Comparison of ENCODE assay signal across 8 mouse cellular contexts in the genomic region with DNA sequence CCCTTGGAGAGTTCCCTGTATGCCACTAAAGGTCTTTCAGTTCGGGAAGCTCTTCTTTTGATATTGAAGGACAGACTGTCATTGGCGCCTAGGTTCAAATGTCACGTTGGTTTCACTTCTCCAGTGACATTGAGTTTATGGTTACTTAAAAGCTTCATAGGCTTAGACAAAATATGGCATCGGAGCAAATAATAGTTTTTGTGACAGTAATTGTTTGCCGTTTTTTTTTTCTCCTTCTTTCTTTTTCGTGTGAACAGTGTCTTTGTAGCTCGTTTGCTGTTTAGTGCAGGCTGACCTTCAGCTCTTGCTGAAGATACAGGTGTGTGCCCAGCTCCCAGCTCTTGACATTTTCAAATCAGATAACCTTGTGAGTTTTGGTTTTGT. TPM values are rescaled to one million over a fixed set of nuclear protein-coding genes. Genes with fewer than 3 reads are reported as not detected.
DNase-seq lines count a peak whose midpoint lies in the region; ATAC-seq and TF ChIP-seq lines count a peak whose summit lies in the region.

No protein-coding gene starts in this region.

- DNase-seq in layer of hippocampus, adult 2 months (ENCODE audit: low spot score in 2 of 2), result no peak
- no peak for DNase-seq in layer of hippocampus, postnatal 36 days
- DNase-seq in intestine, embryonic 14.5 days (ENCODE audit: low spot score), result no peak
- no peak for DNase-seq in layer of hippocampus, adult 9-10 months (ENCODE audit: low spot score)
- DNase-seq in cerebellum, adult 11-12 months, result no peak
- no peak for DNase-seq in retina, embryonic 14.5 days (ENCODE audit: low spot score)

- TF ChIP-seq CTCF in layer of hippocampus, adult 2 months (conservative IDR thresholded peaks at IDR 0.05), result no peak

- 0 out of 2 replicates have a peak, but pooled peaks cover 14% of the 10 kb centered on the region for H3K36me3 ChIP-seq in embryonic facial prominence, embryonic 12.5 days
- no peaks in the 10 kb centered on the region for H3K36me3 ChIP-seq in intestine, embryonic 14.5 days (ENCODE audit: control insufficient read depth, insufficient read depth, low read length)
- H3K36me3 ChIP-seq in myocyte (ENCODE audit: control insufficient read depth, insufficient read depth), result no peaks in the 10 kb centered on the region

- WGBS in embryonic facial prominence, embryonic 12.5 days, result 62% methylated on average over 7 of the region's 7 CpGs
- WGBS in intestine, embryonic 14.5 days, result 53% methylated on average over 7 of the region's 7 CpGs

- no peak for ATAC-seq in embryonic facial prominence, embryonic 12.5 days (ENCODE audit: insufficient number of reproducible peaks, insufficient read depth, low FRiP score, low TSS enrichment)
- ATAC-seq in intestine, embryonic 14.5 days (replicated peaks; ENCODE audit: low FRiP score, low TSS enrichment, low read depth), result no peak

- peak overlapping the region; percentile 89; the same call in 1 of the 2 replicates for H3K27ac ChIP-seq in layer of hippocampus, adult 2 months
- H3K27ac ChIP-seq in embryonic facial prominence, embryonic 12.5 days, result no peak overlapping the region
- no peak overlapping the region for H3K27ac ChIP-seq in intestine, embryonic 14.5 days (ENCODE audit: low read depth)

- TF ChIP-seq POLR2A in myocyte (IDR thresholded peaks at IDR 0.05; ENCODE audit: insufficient read length, low read depth), result no peak

- H3ac ChIP-seq in myocyte (ENCODE audit: control insufficient read depth, insufficient read length), result peak overlapping the region; percentile 96

- H3K4me2 ChIP-seq in embryonic facial prominence, embryonic 12.5 days (replicated peaks), result peak overlapping the region; percentile 96
- H3K4me2 ChIP-seq in intestine, embryonic 14.5 days (ENCODE audit: low read length), result peak overlapping the region; percentile 98
- H3K4me2 ChIP-seq in myocyte (ENCODE audit: low read depth), result peak overlapping the region; percentile 91

- H3K79me2 ChIP-seq in myocyte (ENCODE audit: control insufficient read depth, insufficient read depth), result peaks cover 60% of the 10 kb centered on the region

- peaks cover 20% of the 10 kb centered on the region for H3K4me1 ChIP-seq in embryonic facial prominence, embryonic 12.5 days
- H3K4me1 ChIP-seq in intestine, embryonic 14.5 days (replicated peaks; ENCODE audit: control insufficient read depth, insufficient read depth, low read length), result peaks cover 15% of the 10 kb centered on the region

- no peaks in the 10 kb centered on the region for H3K9me3 ChIP-seq in embryonic facial prominence, embryonic 12.5 days
- no peaks in the 10 kb centered on the region for H3K9me3 ChIP-seq in intestine, embryonic 14.5 days (ENCODE audit: control insufficient read depth, low read length)

- peak overlapping the region; percentile 88; the same call in 1 of the 2 replicates for H3K9ac ChIP-seq in embryonic facial prominence, embryonic 12.5 days
- no peak overlapping the region for H3K9ac ChIP-seq in intestine, embryonic 14.5 days (ENCODE audit: low read length)

- H3K4me3 ChIP-seq in layer of hippocampus, adult 2 months, result peak overlapping the region; percentile 77
- peak overlapping the region; percentile 97 for H3K4me3 ChIP-seq in embryonic facial prominence, embryonic 12.5 days
- peak overlapping the region; percentile 91 for H3K4me3 ChIP-seq in intestine, embryonic 14.5 days (ENCODE audit: low read depth, low read length)
- H3K4me3 ChIP-seq in myocyte, result peak overlapping the region; percentile 54

- H3K27me3 ChIP-seq in embryonic facial prominence, embryonic 12.5 days, result no peaks in the 10 kb centered on the region
- no peaks in the 10 kb centered on the region for H3K27me3 ChIP-seq in intestine, embryonic 14.5 days (replicated peaks; ENCODE audit: control insufficient read depth, insufficient read depth, low read length)
- no peaks in the 10 kb centered on the region for H3K27me3 ChIP-seq in myocyte (ENCODE audit: control insufficient read depth, insufficient read depth, insufficient read length)

TF ChIP-seq in myocyte, 11 proteins besides CTCF, POLR2A, EP300 and RAD21:
- TF ChIP-seq MYOG (IDR thresholded peaks at IDR 0.05; ENCODE audit: control insufficient read depth in 1 of 3, insufficient read depth in 1 of 3, insufficient read length in 2 of 3, low read depth in 2 of 3) (no peak), POLR2AphosphoS2 (IDR thresholded peaks at IDR 0.05; ENCODE audit: insufficient read length, low read depth) (no peak)

RNA-seq across cellular contexts. Expression of a gene that starts 1.6 kb away (rescaled TPM):
- total RNA-seq in layer of hippocampus, adult 2 months (2021), result 10 to 100 TPM; 39.8 to 41.1 TPM
- total RNA-seq in layer of hippocampus, postnatal 36 days (2021), result 10 to 100 TPM; 41.1 to 43.6 TPM
- polyA plus RNA-seq in embryonic facial prominence, embryonic 12.5 days (2016; fragmentation: Nextera tagmentation; extraction: Ambion mirVana), result 11.9 and 12.0 TPM in 2 replicates
- 10.2 and 10.8 TPM in 2 replicates for polyA plus RNA-seq in intestine, embryonic 14.5 days (2014; fragmentation: Nextera tagmentation; extraction: Ambion mirVana)
- 6.2 TPM for polyA plus RNA-seq in myocyte (2012; fragmentation: generic; extraction: Trizol)

RNA-seq across cellular contexts. Expression of a gene that starts 21.5 kb away (rescaled TPM):
- total RNA-seq in layer of hippocampus, adult 2 months (2021), result 10 to 100 TPM; 15.2 TPM
- total RNA-seq in layer of hippocampus, postnatal 36 days (2021), result 10 to 100 TPM; 11.5 to 14.5 TPM
- 5.9 and 6.5 TPM in 2 replicates for polyA plus RNA-seq in embryonic facial prominence, embryonic 12.5 days (2016; fragmentation: Nextera tagmentation; extraction: Ambion mirVana)
- 4.2 and 4.4 TPM in 2 replicates for polyA plus RNA-seq in intestine, embryonic 14.5 days (2014; fragmentation: Nextera tagmentation; extraction: Ambion mirVana)
- polyA plus RNA-seq in myocyte (2012; fragmentation: generic; extraction: Trizol), result 4.7 TPM
